Mouse (Mus musculus) embryonic facial prominence, embryonic 10.5 days (tissue): Measurements from ENCODE around the gene Pld6. TPM values are rescaled to one million over a fixed set of nuclear protein-coding genes. Genes with fewer than 3 reads are reported as not detected.

Experiments used
- DNase-seq: peaks from one replicate; pipeline ENCODE4 v3.0.0-alpha.2; 2017; ENCODE audit warnings: low spot score
- H3K27ac ChIP-seq: fragments of 300-500 bp; sonication (generic); replicated peaks from 2 replicates; pipeline ENCODE4 v1.5.1; 2016; ENCODE audit warnings: mild to moderate bottlenecking
- H3K27me3 ChIP-seq: fragments of 300-500 bp; sonication (generic); replicated peaks from 2 replicates; pipeline ENCODE4 v1.6.1; 2016; ENCODE audit warnings: low read depth, mild to moderate bottlenecking; ENCODE audit not compliant: poor library complexity, severe bottlenecking
- H3K36me3 ChIP-seq: fragments of 300-500 bp; sonication (generic); replicated peaks from 2 replicates; pipeline ENCODE4 v1.6.1; 2016; ENCODE audit warnings: mild to moderate bottlenecking, moderate library complexity
- H3K4me1 ChIP-seq: fragments of 300-500 bp; sonication (generic); 2 replicates; pipeline ENCODE4 v1.6.1; 2016
- H3K4me3 ChIP-seq: fragments of 300-500 bp; sonication (generic); 2 replicates; pipeline ENCODE4 v1.5.1; 2016; ENCODE audit warnings: mild to moderate bottlenecking, moderate library complexity
- H3K9me3 ChIP-seq: fragments of 300-500 bp; sonication (generic); 2 replicates; pipeline ENCODE4 v1.6.1; 2016; ENCODE audit warnings: mild to moderate bottlenecking
- WGBS: fragments of 180-500 bp; shearing (Covaris S2); methylation state at CpG from one replicate; pipeline ENCODE4 v1.1.7; 2016; 5-methylcytosine and 5-hydroxymethylcytosine counted together
- polyA plus RNA-seq: library from polyadenylated mRNA; unstranded; fragments of >200 nt; fragmentation: Nextera tagmentation; extraction: Ambion mirVana; gene quantifications from 2 replicates; pipeline ENCODE4 v1.2.1, GENCODE M21; 2016

Gene Pld6
- polyA plus RNA-seq, 1 experiment from 2014 or later: 4.7 TPM

- H3K4me3 ChIP-seq: no peak overlapping the region
- DNase-seq: no peak
- H3K4me1 ChIP-seq: no peaks in the 10 kb centered on the region
- H3K27me3 ChIP-seq: 0 out of 2 replicates have a peak, but pooled peaks cover 2% of the 10 kb centered on the region
- WGBS: 92% methylated on average over 4 of the region's 4 CpGs
- H3K27ac ChIP-seq: no peak overlapping the region
- H3K36me3 ChIP-seq: peaks cover 41% of the 10 kb centered on the region
- H3K9me3 ChIP-seq: no peaks in the 10 kb centered on the region
Measured at GRCm38 (mm10) chr11:59780241-59780640, 7.2 kb downstream of the Pld6 start.

GRCm38 (mm10) chr11:59779406-59779805 lies 8.0 kb downstream of the Pld6 start:
- Histone ChIP-seq H3K36me3 (peaks cover 49% of the 10 kb centered on the region), H3K27me3 (no peaks in the 10 kb centered on the region), H3K4me1 (no peaks in the 10 kb centered on the region), H3K4me3 (no peak overlapping the region), H3K9me3 (no peaks in the 10 kb centered on the region), H3K27ac (no peak overlapping the region)
- no peak for DNase-seq
- WGBS: 89% methylated on average over 4 of the region's 4 CpGs

DNA sequence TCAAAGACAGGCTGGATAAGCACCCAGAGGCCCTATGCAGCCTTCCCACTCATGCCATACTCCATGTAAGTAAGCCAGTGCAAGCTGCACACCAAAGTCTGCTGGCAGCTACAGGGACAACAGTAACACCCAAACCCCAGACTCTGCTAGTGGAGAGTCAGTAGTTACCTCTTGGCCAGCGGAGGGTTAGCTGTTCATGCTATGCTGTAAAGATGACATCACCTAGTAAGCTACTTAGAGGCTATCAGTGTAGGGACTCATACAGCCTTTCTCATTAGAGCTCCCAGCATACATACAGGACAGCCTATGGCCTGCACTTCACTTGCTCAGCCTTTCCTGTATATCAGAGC lies 8.6 kb downstream of the Pld6 start:
- DNase-seq: no peak
- Histone ChIP-seq H3K36me3 (peaks cover 55% of the 10 kb centered on the region), H3K27me3 (no peaks in the 10 kb centered on the region), H3K4me1 (no peaks in the 10 kb centered on the region), H3K9me3 (no peaks in the 10 kb centered on the region), H3K27ac (no peak overlapping the region), H3K4me3 (no peak overlapping the region)
- WGBS: 67% methylated on average over 1 of the region's 1 CpGs

- Histone ChIP-seq H3K4me1 (no peaks in the 10 kb centered on the region), H3K27me3 (no peaks in the 10 kb centered on the region), H3K27ac (no peak overlapping the region), H3K9me3 (no peaks in the 10 kb centered on the region), H3K36me3 (peaks cover 60% of the 10 kb centered on the region), H3K4me3 (no peak overlapping the region)
- WGBS: 52% methylated on average over 9 of the region's 9 CpGs
- DNase-seq: peak; percentile 78
Measured at GRCm38 (mm10) chr11:59778181-59778873, 9.1 kb downstream of the Pld6 start.

GRCm38 (mm10) chr11:59777259-59777658 lies 10.2 kb downstream of the Pld6 start:
- H3K9me3 ChIP-seq: no peaks in the 10 kb centered on the region

DNA sequence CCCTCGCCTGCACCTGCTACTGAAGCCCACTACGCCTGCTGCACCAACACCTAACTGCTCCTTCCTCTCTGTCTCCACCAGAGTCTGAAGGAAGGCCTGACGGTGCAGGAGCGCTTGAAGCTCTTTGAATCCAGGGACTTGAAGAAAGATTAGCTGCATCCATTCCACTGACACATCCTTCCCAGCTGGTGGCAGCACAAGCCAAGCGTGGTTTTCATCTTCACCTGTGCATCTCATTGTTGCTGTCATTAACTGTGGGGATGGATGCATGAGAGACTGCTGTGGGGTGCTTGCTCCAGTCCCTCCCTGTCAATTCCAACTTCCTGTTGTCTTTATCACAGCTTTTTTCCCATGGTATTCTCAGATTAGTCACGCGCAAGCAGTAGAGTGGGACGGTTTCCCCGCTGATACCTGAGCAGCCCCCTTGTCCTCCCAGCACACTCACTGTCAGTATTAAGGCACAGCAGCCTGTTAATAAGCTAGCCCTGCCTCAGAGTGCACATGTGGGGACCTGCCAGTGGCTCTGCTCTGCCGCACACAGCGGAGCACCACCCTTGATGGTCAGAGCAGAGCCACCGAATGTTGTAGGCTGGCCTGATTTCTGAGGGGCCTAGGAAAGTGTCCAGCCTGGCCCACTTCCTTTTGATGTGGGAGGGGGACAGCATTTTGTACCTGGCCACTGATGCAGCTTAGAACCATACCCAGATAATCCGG lies 11.9 kb downstream of the Pld6 start:
- DNase-seq: no peak
- Histone ChIP-seq H3K4me1 (no peaks in the 10 kb centered on the region), H3K4me3 (no peak overlapping the region), H3K27me3 (no peaks in the 10 kb centered on the region), H3K9me3 (no peaks in the 10 kb centered on the region), H3K36me3 (peaks cover 88% of the 10 kb centered on the region), H3K27ac (no peak overlapping the region)
- 89% methylated on average over 13 of the region's 13 CpGs for WGBS

More at GRCm38 (mm10) chr11:59777259-59777658, 10.2 kb downstream of the Pld6 start:
- Histone ChIP-seq H3K4me3 (no peak overlapping the region), H3K4me1 (no peaks in the 10 kb centered on the region), H3K27ac (no peak overlapping the region), H3K36me3 (peaks cover 71% of the 10 kb centered on the region), H3K27me3 (no peaks in the 10 kb centered on the region)
- no peak for DNase-seq
- WGBS: 88% methylated on average over 5 of the region's 5 CpGs

DNA sequence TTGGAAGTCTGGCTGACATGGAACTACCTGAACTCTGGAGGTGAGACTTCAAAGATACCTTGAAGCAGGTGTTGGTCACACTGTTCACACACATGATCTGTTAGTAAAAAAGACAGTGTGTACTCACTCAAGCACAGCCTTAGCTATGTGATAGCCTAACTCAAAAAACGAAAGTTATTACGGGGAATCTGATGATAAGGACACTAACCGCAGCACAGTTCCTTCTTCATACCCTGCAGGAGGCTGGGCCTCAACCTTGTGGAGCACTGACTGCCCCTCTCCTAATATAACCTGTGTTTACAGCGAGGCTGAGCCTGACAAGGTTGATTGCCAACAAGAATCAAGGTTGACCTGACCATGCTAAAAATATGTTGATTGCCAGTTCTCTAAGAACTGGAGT lies 12.9 kb downstream of the Pld6 start:
- Histone ChIP-seq H3K36me3 (peaks cover 95% of the 10 kb centered on the region), H3K4me1 (no peaks in the 10 kb centered on the region), H3K4me3 (no peak overlapping the region), H3K9me3 (no peaks in the 10 kb centered on the region), H3K27me3 (no peaks in the 10 kb centered on the region), H3K27ac (no peak overlapping the region)
- WGBS: 92% methylated on average over 4 of the region's 4 CpGs
- DNase-seq: no peak

- 91% methylated on average over 4 of the region's 4 CpGs for WGBS
- H3K27ac ChIP-seq: no peak overlapping the region
- DNase-seq: no peak
- H3K4me3 ChIP-seq: no peak overlapping the region
- H3K36me3 ChIP-seq: peaks cover 100% of the 10 kb centered on the region
- no peaks in the 10 kb centered on the region for H3K9me3 ChIP-seq
- H3K27me3 ChIP-seq: no peaks in the 10 kb centered on the region
- H3K4me1 ChIP-seq: no peaks in the 10 kb centered on the region
Measured at GRCm38 (mm10) chr11:59772902-59773301, 14.5 kb downstream of the Pld6 start.

GRCm38 (mm10) chr11:59772291-59772690 lies 15.2 kb downstream of the Pld6 start:
- H3K27ac ChIP-seq: no peak overlapping the region
- H3K9me3 ChIP-seq: no peaks in the 10 kb centered on the region
- no peaks in the 10 kb centered on the region for H3K27me3 ChIP-seq
- no peak overlapping the region for H3K4me3 ChIP-seq
- no peaks in the 10 kb centered on the region for H3K4me1 ChIP-seq
- H3K36me3 ChIP-seq: peaks cover 100% of the 10 kb centered on the region
- DNase-seq: no peak
- WGBS: 93% methylated on average over 2 of the region's 2 CpGs

DNA sequence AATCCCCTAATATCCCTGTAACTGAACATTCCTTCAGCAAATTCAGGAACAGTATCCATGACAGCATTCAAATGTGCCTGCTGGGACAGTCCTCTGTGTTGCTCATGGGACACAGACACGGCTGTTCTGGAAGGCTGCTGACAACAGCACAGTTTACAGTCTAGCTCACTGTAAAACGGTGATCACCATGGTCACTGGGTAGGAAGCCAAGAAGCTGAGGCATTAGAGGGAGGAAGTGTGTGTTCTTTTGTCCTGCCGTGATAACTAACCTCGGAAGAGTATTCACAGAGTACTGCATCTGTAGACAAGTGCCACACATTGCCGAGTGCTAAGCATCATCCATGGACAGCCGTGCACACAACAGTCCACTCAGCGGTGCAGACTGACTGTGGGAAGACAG lies 16.7 kb downstream of the Pld6 start:
- no peaks in the 10 kb centered on the region for H3K27me3 ChIP-seq
- no peak overlapping the region for H3K4me3 ChIP-seq
- no peaks in the 10 kb centered on the region for H3K4me1 ChIP-seq
- no peak overlapping the region for H3K27ac ChIP-seq
- WGBS: 94% methylated on average over 7 of the region's 7 CpGs
- no peaks in the 10 kb centered on the region for H3K9me3 ChIP-seq
- H3K36me3 ChIP-seq: peaks cover 100% of the 10 kb centered on the region
- DNase-seq: no peak

DNA sequence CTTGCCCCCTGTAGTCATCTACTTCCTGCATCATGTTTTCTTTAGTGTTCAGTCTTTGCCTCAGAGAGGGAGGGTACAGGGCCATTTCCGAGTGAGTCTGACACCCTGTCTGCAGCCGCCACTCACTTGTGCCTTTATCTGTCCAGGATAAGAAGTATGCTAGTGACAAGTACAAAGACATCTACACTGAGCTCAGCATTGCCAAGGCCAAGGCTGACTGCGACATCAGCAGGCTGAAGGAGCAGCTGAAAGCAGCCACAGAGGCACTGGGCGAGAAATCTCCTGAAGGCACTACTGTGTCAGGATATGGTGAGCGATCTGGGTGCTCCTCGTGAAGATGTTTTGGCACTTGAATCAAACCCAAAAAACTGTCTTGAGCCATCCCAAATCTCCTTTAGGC lies 17.7 kb downstream of the Pld6 start:
- Histone ChIP-seq H3K27ac (no peak overlapping the region), H3K9me3 (no peaks in the 10 kb centered on the region), H3K27me3 (no peaks in the 10 kb centered on the region), H3K36me3 (peaks cover 100% of the 10 kb centered on the region), H3K4me3 (no peak overlapping the region), H3K4me1 (no peaks in the 10 kb centered on the region)
- no peak for DNase-seq
- 87% methylated on average over 6 of the region's 6 CpGs for WGBS

DNA sequence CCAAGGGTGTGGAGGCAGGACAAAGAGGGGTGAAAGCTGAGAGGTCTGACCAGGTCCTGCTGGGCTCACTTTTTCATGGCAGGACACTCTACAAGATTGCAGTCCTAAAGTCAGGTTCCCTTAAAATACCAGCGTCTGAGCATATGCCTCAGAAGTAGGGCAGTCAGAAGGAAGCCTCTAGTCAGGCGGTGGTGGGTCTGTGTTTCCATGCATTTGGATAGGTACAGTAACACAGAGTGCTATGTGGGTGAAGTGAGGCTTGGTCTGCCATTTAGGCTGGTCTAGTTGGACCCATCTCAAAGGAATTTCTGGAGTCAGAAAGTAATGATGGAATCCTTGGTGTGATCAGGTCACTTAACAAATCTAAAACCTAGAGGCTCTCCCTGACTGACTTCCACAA lies 18.1 kb downstream of the Pld6 start:
- peaks cover 100% of the 10 kb centered on the region for H3K36me3 ChIP-seq
- H3K27me3 ChIP-seq: no peaks in the 10 kb centered on the region
- no peak overlapping the region for H3K27ac ChIP-seq
- H3K4me3 ChIP-seq: no peak overlapping the region
- no peaks in the 10 kb centered on the region for H3K9me3 ChIP-seq
- H3K4me1 ChIP-seq: no peaks in the 10 kb centered on the region
- no peak for DNase-seq
- WGBS: 87% methylated on average over 2 of the region's 2 CpGs

GRCm38 (mm10) chr11:59760796-59761195 lies 26.6 kb downstream of the Pld6 start:
- Histone ChIP-seq H3K36me3 (peaks cover 97% of the 10 kb centered on the region), H3K9me3 (no peaks in the 10 kb centered on the region)

More at GRCm38 (mm10) chr11:59760796-59761195, 26.6 kb downstream of the Pld6 start:
- H3K27ac ChIP-seq: no peak overlapping the region
- no peak overlapping the region for H3K4me3 ChIP-seq
- 90% methylated on average over 6 of the region's 6 CpGs for WGBS
- no peaks in the 10 kb centered on the region for H3K4me1 ChIP-seq
- no peak for DNase-seq
- H3K27me3 ChIP-seq: no peaks in the 10 kb centered on the region
